Mouse (Mus musculus): ENCODE results near the gene Frmpd1.

GRCm38 (mm10) chr4:45332466-45332865, 147.8 kb downstream of the Frmpd1 start:
- TF ChIP-seq POLR2A (IDR thresholded peaks at IDR 0.05; ENCODE audit: borderline replicate concordance, low read depth, low read length): no peak
- TF ChIP-seq CTCF (IDR thresholded peaks at IDR 0.05; ENCODE audit: low read depth, low read length): no peak
